Mouse (Mus musculus) hindbrain, embryonic 14.5 days (tissue): Measurements from ENCODE around the gene Gm498. TPM values are rescaled to one million over a fixed set of nuclear protein-coding genes. Genes with fewer than 3 reads are reported as not detected.
A peak's percentile ranks its signal among the peaks of the same experiment; 100 is the strongest.

Experiments
- ATAC-seq: fragments of 200-750 bp; cut with Nextera tagmentation; 2 replicates; pipeline ENCODE4 v1.8.0; 2017; ENCODE audit warnings: moderate number of reproducible peaks, mild to moderate bottlenecking, moderate TSS enrichment, moderate library complexity; ENCODE audit not compliant: low FRiP score
- DNase-seq: peaks from one replicate; pipeline ENCODE4 v3.0.0-alpha.2; 2015; ENCODE audit warnings: low spot score
- H3K27ac ChIP-seq: fragments of 300-500 bp; sonication (generic); 2 replicates; pipeline ENCODE4 v1.5.1; 2014; ENCODE audit warnings: mild to moderate bottlenecking, moderate library complexity
- H3K27me3 ChIP-seq: fragments of 300-500 bp; sonication (generic); 2 replicates; pipeline ENCODE4 v1.6.1; 2014; ENCODE audit warnings: mild to moderate bottlenecking, low read length, mixed read lengths; ENCODE audit not compliant: control insufficient read depth, insufficient read depth
- H3K36me3 ChIP-seq: fragments of 300-500 bp; sonication (generic); replicated peaks from 2 replicates; pipeline ENCODE4 v1.6.1; 2014; ENCODE audit not compliant: control insufficient read depth, insufficient read depth
- H3K4me1 ChIP-seq: fragments of 300-500 bp; sonication (generic); replicated peaks from 2 replicates; pipeline ENCODE4 v1.6.1; 2014; ENCODE audit warnings: antibody characterized with exemption, low read length, mixed read lengths; ENCODE audit not compliant: control insufficient read depth, insufficient read depth
- H3K4me2 ChIP-seq: fragments of 300-500 bp; sonication (generic); replicated peaks from 2 replicates; pipeline ENCODE4 v1.6.1; 2014; ENCODE audit warnings: mild to moderate bottlenecking, moderate library complexity
- H3K4me3 ChIP-seq: fragments of 300-500 bp; sonication (generic); replicated peaks from 2 replicates; pipeline ENCODE4 v1.5.1; 2014; ENCODE audit warnings: mild to moderate bottlenecking, low read length
- H3K9ac ChIP-seq: fragments of 300-500 bp; sonication (generic); 2 replicates; pipeline ENCODE4 v1.6.1; 2014
- H3K9me3 ChIP-seq: fragments of 300-500 bp; sonication (generic); 2 replicates; pipeline ENCODE4 v1.6.1; 2016; ENCODE audit warnings: low read length; ENCODE audit not compliant: control insufficient read depth
- WGBS: fragments of 180-500 bp; shearing (Covaris S2); extraction: QIAGEN DNeasy Blood & Tissue Kit; methylation state at CpG from one replicate; pipeline ENCODE4 v1.1.7; 2014; 5-methylcytosine and 5-hydroxymethylcytosine counted together
- polyA plus RNA-seq: library from polyadenylated mRNA; unstranded; fragments of >200 nt; fragmentation: Nextera tagmentation; extraction: Ambion mirVana; gene quantifications from 2 replicates; pipeline ENCODE4 v1.2.1, GENCODE M21; 2014

The Gm498 gene
- not detected in 2 replicates for polyA plus RNA-seq

- Histone ChIP-seq H3K9ac (no peak within 1 kb of the TSS), H3K36me3 (no peaks in the 10 kb centered on the region), H3K9me3 (no peaks in the 10 kb centered on the region), H3K27me3 (no peaks in the 10 kb centered on the region), H3K27ac (no peak within 1 kb of the TSS), H3K4me2 (no peak within 1 kb of the TSS), H3K4me3 (no peak within 1 kb of the TSS), H3K4me1 (no peaks in the 10 kb centered on the region)
- 83% methylated on average over 2 of the region's 2 CpGs for WGBS
- ATAC-seq (no peak), DNase-seq (no peak)
These were observed at the start of gene Gm498 for GRCm38 (mm10) chr7:143866538-143866937. Gm498 (plus strand) TSS chr7:143866838.

GRCm38 (mm10) chr7:143819201-143819600, 47.4 kb upstream of the Gm498 start:
- Histone ChIP-seq H3K27me3 (no peaks in the 10 kb centered on the region), H3K36me3 (peaks cover 31% of the 10 kb centered on the region), H3K9ac (no peak overlapping the region), H3K4me3 (no peak overlapping the region), H3K27ac (no peak overlapping the region), H3K9me3 (no peaks in the 10 kb centered on the region), H3K4me2 (no peak overlapping the region), H3K4me1 (peaks cover 11% of the 10 kb centered on the region)
- no peak for DNase-seq
- 82% methylated on average over 4 of the region's 4 CpGs for WGBS
- ATAC-seq = no peak

GRCm38 (mm10) chr7:143821241-143821640, 45.4 kb upstream of the Gm498 start:
- DNase-seq = no peak
- Histone ChIP-seq H3K4me2 (no peak overlapping the region), H3K4me3 (no peak overlapping the region), H3K9ac (no peak overlapping the region), H3K27ac (no peak overlapping the region), H3K9me3 (no peaks in the 10 kb centered on the region), H3K27me3 (no peaks in the 10 kb centered on the region), H3K4me1 (peaks cover 11% of the 10 kb centered on the region), H3K36me3 (peaks cover 14% of the 10 kb centered on the region; the same call in 1 of the 2 replicates)
- 90% methylated on average over 2 of the region's 2 CpGs for WGBS
- no peak for ATAC-seq

- H3K27me3 ChIP-seq = no peaks in the 10 kb centered on the region
- 0 out of 2 replicates have a peak, but pooled peaks cover 9% of the 10 kb centered on the region for H3K36me3 ChIP-seq
- no peaks in the 10 kb centered on the region for H3K9me3 ChIP-seq
- peak within 1 kb of the TSS; percentile 72 for H3K9ac ChIP-seq
- H3K27ac ChIP-seq = peak within 1 kb of the TSS; percentile 84
- peaks cover 11% of the 10 kb centered on the region for H3K4me1 ChIP-seq
- ATAC-seq (peak; percentile 97), DNase-seq (peak; percentile 97)
- H3K4me2 ChIP-seq = peak within 1 kb of the TSS; percentile 56
- peak within 1 kb of the TSS; percentile 50 for H3K4me3 ChIP-seq
- under 1% methylated on average over 40 of the region's 40 CpGs for WGBS
These were observed 44.0 kb upstream of the Gm498 start, which contains the start of the genes Nadsyn1 and Dhcr7 for GRCm38 (mm10) chr7:143822375-143823265. Nadsyn1 (minus strand) TSS chr7:143822849. Dhcr7 (plus strand) TSS chr7:143823145.

GRCm38 (mm10) chr7:143823266-143823605, 43.4 kb upstream of the Gm498 start:
- ATAC-seq (no peak), DNase-seq (no peak)
- 79% methylated on average over 4 of the region's 4 CpGs for WGBS
- Histone ChIP-seq H3K9ac (peak overlapping the region; percentile 51), H3K27me3 (no peaks in the 10 kb centered on the region), H3K36me3 (0 out of 2 replicates have a peak, but pooled peaks cover 9% of the 10 kb centered on the region), H3K4me3 (peak overlapping the region; percentile 50), H3K27ac (peak overlapping the region; percentile 84), H3K9me3 (no peaks in the 10 kb centered on the region), H3K4me1 (peaks cover 11% of the 10 kb centered on the region), H3K4me2 (peak overlapping the region; percentile 56)

GRCm38 (mm10) chr7:143826985-143827384, 39.7 kb upstream of the Gm498 start:
- Histone ChIP-seq H3K27ac (no peak overlapping the region), H3K4me1 (peaks cover 21% of the 10 kb centered on the region), H3K27me3 (no peaks in the 10 kb centered on the region), H3K9me3 (no peaks in the 10 kb centered on the region), H3K36me3 (no peaks in the 10 kb centered on the region), H3K9ac (no peak overlapping the region), H3K4me2 (no peak overlapping the region), H3K4me3 (no peak overlapping the region)
- no peak for DNase-seq
- no peak for ATAC-seq
- 94% methylated on average over 2 of the region's 2 CpGs for WGBS

GRCm38 (mm10) chr7:143829504-143830331, 36.9 kb upstream of the Gm498 start:
- H3K9me3 ChIP-seq = no peaks in the 10 kb centered on the region
- DNase-seq (peak; percentile 96), ATAC-seq (peak; percentile 97)
- peaks cover 33% of the 10 kb centered on the region for H3K4me1 ChIP-seq
- H3K27me3 ChIP-seq = no peaks in the 10 kb centered on the region
- H3K9ac ChIP-seq = peak overlapping the region; percentile 82
- 1% methylated on average over 37 of the region's 37 CpGs for WGBS
- peak overlapping the region; percentile 69 for H3K4me3 ChIP-seq
- H3K36me3 ChIP-seq = no peaks in the 10 kb centered on the region
- H3K4me2 ChIP-seq = peak overlapping the region; percentile 97
- H3K27ac ChIP-seq = peak overlapping the region; percentile 98

GRCm38 (mm10) chr7:143830399-143830798, 36.2 kb upstream of the Gm498 start:
- Histone ChIP-seq H3K9me3 (no peaks in the 10 kb centered on the region), H3K4me2 (peak overlapping the region; percentile 97), H3K36me3 (no peaks in the 10 kb centered on the region), H3K4me1 (peaks cover 40% of the 10 kb centered on the region), H3K27ac (peak overlapping the region; percentile 98), H3K9ac (peak overlapping the region; percentile 82), H3K4me3 (peak overlapping the region; percentile 69), H3K27me3 (no peaks in the 10 kb centered on the region)
- WGBS = 14% methylated on average over 6 of the region's 6 CpGs
- peak; percentile 24 for DNase-seq
- ATAC-seq = peak; percentile 19; the same call in 1 of the 2 replicates

GRCm38 (mm10) chr7:143832196-143832595, 34.4 kb upstream of the Gm498 start:
- H3K36me3 ChIP-seq = peaks cover 8% of the 10 kb centered on the region; the same call in 1 of the 2 replicates
- H3K9me3 ChIP-seq = no peaks in the 10 kb centered on the region
- DNase-seq (no peak), ATAC-seq (no peak)
- 81% methylated on average over 8 of the region's 8 CpGs for WGBS
- H3K4me1 ChIP-seq = peaks cover 45% of the 10 kb centered on the region
- no peak overlapping the region for H3K4me3 ChIP-seq
- no peak overlapping the region for H3K9ac ChIP-seq
- H3K27ac ChIP-seq = no peak overlapping the region
- no peaks in the 10 kb centered on the region for H3K27me3 ChIP-seq
- peak overlapping the region; percentile 97 for H3K4me2 ChIP-seq
